Mouse (Mus musculus) neural tube, embryonic 14.5 days (tissue): ENCODE data around the gene Plpp3. TPM values are rescaled to one million over a fixed set of nuclear protein-coding genes. Genes with fewer than 3 reads are reported as not detected.

Experiments
- ATAC-seq: fragments of 200-750 bp; cut with Nextera tagmentation; 2 replicates; pipeline ENCODE4 v1.8.0; 2017; ENCODE audit warnings: low read depth, mild to moderate bottlenecking, moderate TSS enrichment, moderate library complexity
- H3K27ac ChIP-seq: fragments of 300-500 bp; sonication (generic); 2 replicates; pipeline ENCODE4 v1.5.1; 2014; ENCODE audit warnings: low read depth, mild to moderate bottlenecking, control low read depth, low read length, moderate library complexity, mixed read lengths
- H3K27me3 ChIP-seq: fragments of 300-500 bp; sonication (generic); 2 replicates; pipeline ENCODE4 v1.6.1; 2014; ENCODE audit warnings: low read length; ENCODE audit not compliant: control insufficient read depth, insufficient read depth
- H3K36me3 ChIP-seq: fragments of 300-500 bp; sonication (generic); 2 replicates; pipeline ENCODE4 v1.6.1; 2014; ENCODE audit warnings: low read length, mixed read lengths; ENCODE audit not compliant: control insufficient read depth, insufficient read depth
- H3K4me1 ChIP-seq: fragments of 300-500 bp; sonication (generic); 2 replicates; pipeline ENCODE4 v1.6.1; 2014; ENCODE audit warnings: low read length; ENCODE audit not compliant: control insufficient read depth, insufficient read depth
- H3K4me2 ChIP-seq: fragments of 300-500 bp; sonication (generic); 2 replicates; pipeline ENCODE4 v1.6.1; 2014; ENCODE audit warnings: mild to moderate bottlenecking, low read depth, low read length, control low read depth
- H3K4me3 ChIP-seq: fragments of 300-500 bp; sonication (generic); 2 replicates; pipeline ENCODE4 v1.5.1; 2014; ENCODE audit warnings: low read depth, low read length, control low read depth, mixed read lengths
- H3K9ac ChIP-seq: fragments of 300-500 bp; sonication (generic); replicated peaks from 2 replicates; pipeline ENCODE4 v1.6.1; 2014; ENCODE audit warnings: low read depth, mild to moderate bottlenecking, control low read depth, low read length, mixed read lengths
- H3K9me3 ChIP-seq: fragments of 300-500 bp; sonication (generic); 2 replicates; pipeline ENCODE4 v1.6.1; 2016; ENCODE audit warnings: low read length; ENCODE audit not compliant: control insufficient read depth
- WGBS: fragments of 180-500 bp; shearing (Covaris S2); extraction: QIAGEN DNeasy Blood & Tissue Kit; methylation state at CpG from one replicate; pipeline ENCODE4 v1.1.7; 2014; 5-methylcytosine and 5-hydroxymethylcytosine counted together
- polyA plus RNA-seq: library from polyadenylated mRNA; unstranded; fragments of >200 nt; fragmentation: Nextera tagmentation; extraction: Ambion mirVana; gene quantifications from 2 replicates; pipeline ENCODE4 v1.2.1, GENCODE M21; 2014

The Plpp3 gene
- polyA plus RNA-seq, 1 experiment from 2014 or later = 58.5 TPM

DNA sequence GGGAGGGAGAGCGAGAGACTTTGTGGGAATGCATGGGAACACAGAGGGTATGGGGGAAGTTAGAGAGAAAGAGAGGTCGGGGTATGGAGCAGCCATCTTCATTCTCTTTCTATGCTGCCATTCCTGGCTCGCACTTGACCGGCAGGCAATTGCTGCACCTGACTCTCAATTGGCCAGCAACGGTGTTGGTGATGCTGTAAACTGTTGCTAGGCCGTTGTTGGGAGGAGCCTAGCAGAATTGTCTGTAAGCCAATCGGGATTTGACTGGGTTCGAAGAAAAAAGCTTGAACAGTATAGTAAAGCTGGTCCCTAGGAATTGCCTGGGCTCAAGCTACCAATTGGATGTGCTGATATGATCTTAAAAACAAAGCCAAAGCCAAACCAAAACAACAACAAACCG lies 121.0 kb downstream of the Plpp3 start:
- H3K4me3 ChIP-seq = no peak overlapping the region
- 46% methylated on average over 9 of the region's 9 CpGs for WGBS
- H3K4me1 ChIP-seq = 0 out of 2 replicates have a peak, but pooled peaks cover 5% of the 10 kb centered on the region
- H3K9ac ChIP-seq = no peak overlapping the region
- H3K4me2 ChIP-seq = no peak overlapping the region
- no peak for ATAC-seq
- no peaks in the 10 kb centered on the region for H3K36me3 ChIP-seq
- no peak overlapping the region for H3K27ac ChIP-seq
- no peaks in the 10 kb centered on the region for H3K9me3 ChIP-seq
- no peaks in the 10 kb centered on the region for H3K27me3 ChIP-seq

DNA sequence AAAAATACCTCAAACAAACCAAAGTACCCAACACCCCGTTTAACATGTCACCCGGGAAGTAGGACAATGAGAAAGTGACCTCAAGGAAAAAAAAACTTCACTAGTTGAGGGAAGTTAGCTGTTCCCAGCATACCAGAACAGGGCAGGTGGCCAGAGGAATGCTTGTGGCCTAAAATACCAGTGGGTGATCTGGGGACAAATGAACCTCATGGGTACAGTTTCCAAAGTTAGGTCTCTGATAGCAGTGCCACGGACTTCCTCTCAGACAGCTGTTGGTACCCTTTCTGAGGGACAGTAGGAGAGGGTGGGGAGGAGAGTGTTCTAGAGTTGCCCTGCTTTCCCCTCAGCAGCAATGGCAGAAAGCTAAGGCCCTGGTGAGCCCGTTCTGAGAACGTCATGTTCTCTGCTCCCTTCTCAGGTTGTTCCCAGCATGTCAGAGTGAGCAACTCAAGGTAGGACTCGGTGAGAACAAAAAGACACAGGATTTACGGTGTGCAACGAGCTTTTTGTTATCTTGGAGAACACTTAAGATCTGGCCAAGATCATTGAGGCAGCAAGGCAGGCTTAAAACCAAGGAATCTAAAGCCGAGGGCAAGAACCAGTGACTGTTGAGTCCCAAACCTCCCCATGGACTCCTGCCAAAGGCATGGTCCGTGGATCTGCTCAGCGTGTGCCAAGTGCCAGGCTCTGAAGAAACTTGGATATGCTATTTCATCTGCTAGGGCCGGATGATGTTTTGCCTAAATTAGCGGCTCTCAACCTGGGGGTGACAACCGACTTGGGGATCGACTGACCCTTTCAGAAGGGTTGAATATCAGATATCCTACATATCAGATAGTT lies 121.6 kb downstream of the Plpp3 start:
- no peak overlapping the region for H3K27ac ChIP-seq
- H3K27me3 ChIP-seq = no peaks in the 10 kb centered on the region
- H3K9ac ChIP-seq = no peak overlapping the region
- 0 out of 2 replicates have a peak, but pooled peaks cover 5% of the 10 kb centered on the region for H3K4me1 ChIP-seq
- no peak overlapping the region for H3K4me2 ChIP-seq
- no peaks in the 10 kb centered on the region for H3K9me3 ChIP-seq
- H3K4me3 ChIP-seq = no peak overlapping the region
- ATAC-seq = no peak
- 86% methylated on average over 15 of the region's 15 CpGs for WGBS
- no peaks in the 10 kb centered on the region for H3K36me3 ChIP-seq

DNA sequence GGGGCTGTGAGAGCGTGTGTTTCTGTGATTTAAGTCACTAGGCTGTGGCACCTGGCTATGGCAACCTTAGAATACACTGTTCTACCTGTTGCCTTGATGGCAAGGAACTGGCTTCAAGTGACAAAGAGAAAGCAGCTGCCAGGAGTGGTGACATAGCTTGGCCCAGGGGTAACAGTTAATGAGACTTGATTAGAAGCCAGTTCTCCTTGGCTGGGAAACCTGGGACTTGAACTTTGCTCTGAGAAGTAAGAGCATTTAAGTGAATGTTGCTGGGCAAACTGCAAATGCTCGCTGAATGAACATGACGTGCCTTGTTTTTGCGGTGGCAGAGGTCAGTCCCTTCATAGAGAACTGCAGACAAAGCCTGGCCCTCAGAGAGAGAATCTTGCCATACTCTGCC lies 122.7 kb downstream of the Plpp3 start:
- no peak overlapping the region for H3K4me3 ChIP-seq
- no peaks in the 10 kb centered on the region for H3K27me3 ChIP-seq
- ATAC-seq = no peak
- no peaks in the 10 kb centered on the region for H3K9me3 ChIP-seq
- WGBS = 75% methylated on average over 4 of the region's 4 CpGs
- H3K27ac ChIP-seq = no peak overlapping the region
- no peak overlapping the region for H3K4me2 ChIP-seq
- H3K4me1 ChIP-seq = 0 out of 2 replicates have a peak, but pooled peaks cover 5% of the 10 kb centered on the region
- H3K36me3 ChIP-seq = no peaks in the 10 kb centered on the region
- H3K9ac ChIP-seq = no peak overlapping the region

DNA sequence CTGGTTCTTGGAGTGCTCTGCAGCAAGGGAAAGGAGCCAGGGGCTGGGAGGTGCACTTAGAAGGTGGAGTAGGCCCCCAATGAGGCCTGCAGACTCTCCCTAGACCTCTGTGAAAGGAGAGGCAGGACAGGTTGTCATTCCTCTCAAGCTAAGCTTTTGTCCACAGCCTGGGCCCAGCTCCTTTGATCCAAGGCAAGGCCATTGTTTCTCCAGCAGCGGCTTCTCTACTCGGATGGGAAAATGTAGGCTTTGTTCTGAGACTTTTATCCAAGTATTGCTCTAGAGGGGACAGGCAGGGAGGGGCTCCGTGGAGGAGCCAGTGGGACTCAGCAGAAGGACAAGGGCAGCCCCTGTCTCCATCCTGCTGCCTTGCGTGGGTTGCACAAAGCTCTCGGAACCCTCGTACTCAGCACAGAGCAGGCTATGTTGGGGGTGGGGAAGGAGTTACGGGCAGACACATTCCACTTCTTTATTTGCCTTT lies 124.6 kb downstream of the Plpp3 start:
- no peak overlapping the region for H3K4me3 ChIP-seq
- H3K4me2 ChIP-seq = no peak overlapping the region
- H3K9ac ChIP-seq = no peak overlapping the region
- no peaks in the 10 kb centered on the region for H3K9me3 ChIP-seq
- H3K27ac ChIP-seq = no peak overlapping the region
- 0 out of 2 replicates have a peak, but pooled peaks cover 3% of the 10 kb centered on the region for H3K4me1 ChIP-seq
- 10% methylated on average over 7 of the region's 7 CpGs for WGBS
- no peaks in the 10 kb centered on the region for H3K36me3 ChIP-seq
- ATAC-seq = peak; percentile 60; the same call in 1 of the 2 replicates
- no peaks in the 10 kb centered on the region for H3K27me3 ChIP-seq

Other genes with a start within 250 kb of the Plpp3 start
- 0.17 and 0.49 TPM in 2 replicates for gene Fyb2, start 243.9 kb upstream of the Plpp3 start, polyA plus RNA-seq
- gene Prkaa2, start 47.5 kb upstream of the Plpp3 start, polyA plus RNA-seq = 15.6 and 16.2 TPM in 2 replicates